Mouse (Mus musculus): ENCODE data around the gene Camsap2.

DNA sequence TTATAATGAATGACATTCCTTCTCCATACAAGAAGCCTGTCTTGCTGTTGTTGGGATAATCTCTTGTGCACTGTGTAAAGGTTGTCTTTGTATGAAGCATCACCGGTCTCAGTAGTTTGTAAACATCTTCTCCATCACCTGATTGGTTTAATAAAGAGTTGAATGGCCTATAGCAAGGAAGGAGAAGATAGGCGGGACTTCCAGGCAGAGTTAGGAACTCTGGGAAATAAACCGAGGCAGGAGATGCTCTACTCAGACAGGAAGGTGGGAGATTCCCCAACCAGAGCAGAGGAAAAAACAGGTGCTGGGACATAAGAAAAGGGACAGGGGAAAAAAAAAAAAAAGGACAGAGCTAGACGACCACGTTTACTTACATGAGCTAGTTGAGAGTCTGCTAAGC lies 49.2 kb upstream of the Camsap2 start:
- TF ChIP-seq GATA1 (IDR thresholded peaks at IDR 0.05; ENCODE audit: borderline replicate concordance, low read length) (no peak), FLI1 (IDR thresholded peaks at IDR 0.05; ENCODE audit: low read length) (no peak)

Measured in megakaryocyte, embryonic 14.5 days (primary cell).